ENCODE assay signal across 10 mouse cellular contexts in genomic region chr9:119483554-119484353, GRCm38 (mm10). TPM values are rescaled to one million over a fixed set of nuclear protein-coding genes. Genes with fewer than 3 reads are reported as not detected.
DNase-seq lines count a peak whose midpoint lies in the region; ATAC-seq and TF ChIP-seq lines count a peak whose summit lies in the region.
"Had no signal": no experiment of that assay in that cellular context is flagged by ENCODE, and none has a peak within 500 bp of the region (broad histone marks: within the 10 kb centered on the region; RNA-seq: fewer than 3 reads in every experiment).

No protein-coding gene starts in this region.

- H3K9me3 ChIP-seq in forebrain, embryonic 16.5 days (ENCODE audit: control insufficient read depth, low read length) = no peaks in the 10 kb centered on the region
- H3K9me3 ChIP-seq in hindbrain, postnatal 0 days (ENCODE audit: low read length) = no peaks in the 10 kb centered on the region
- H3K9me3 ChIP-seq: heart, embryonic 15.5 days; liver, embryonic 13.5 days had no signal

- no peaks in the 10 kb centered on the region for H3K27me3 ChIP-seq in forebrain, embryonic 16.5 days (replicated peaks; ENCODE audit: control insufficient read depth, insufficient read depth, low read length)
- H3K27me3 ChIP-seq in hindbrain, postnatal 0 days (ENCODE audit: insufficient read depth, low read length) = no peaks in the 10 kb centered on the region
- H3K27me3 ChIP-seq: liver, embryonic 13.5 days had no signal

- DNase-seq in cerebellum, adult 18-20 months = peak; percentile 17 to 18
- DNase-seq in cerebellum, adult 8-10 months = no peak
- peak; percentile 87 for DNase-seq in 3134 (ENCODE audit: extremely low read depth, insufficient read length, low spot score)
- DNase-seq in hindbrain, postnatal 0 days (ENCODE audit: low spot score) = peak; percentile 50
- DNase-seq in right cerebral cortex, postnatal 14 days = no peak
- no peak for DNase-seq in B cell, adult 2 months
- DNase-seq in retina, embryonic 14.5 days (ENCODE audit: low spot score) = no peak
- DNase-seq: liver, embryonic 13.5 days had no signal

- no peak overlapping the region for H3K4me3 ChIP-seq in forebrain, embryonic 16.5 days (replicated peaks; ENCODE audit: low read length)
- no peak overlapping the region for H3K4me3 ChIP-seq in hindbrain, postnatal 0 days (ENCODE audit: low read length)
- H3K4me3 ChIP-seq: heart, embryonic 15.5 days; liver, embryonic 13.5 days had no signal

- H3K9ac ChIP-seq in forebrain, embryonic 16.5 days (replicated peaks; ENCODE audit: low read depth, low read length) = no peak overlapping the region
- no peak overlapping the region for H3K9ac ChIP-seq in hindbrain, postnatal 0 days (replicated peaks; ENCODE audit: low read length)
- H3K9ac ChIP-seq: heart, embryonic 15.5 days; liver, embryonic 13.5 days had no signal

- peak; percentile 73; the same call in 1 of the 2 replicates for ATAC-seq in forebrain, embryonic 16.5 days
- ATAC-seq in hindbrain, postnatal 0 days = peak; percentile 72

- H3K36me3 ChIP-seq in forebrain, embryonic 16.5 days (ENCODE audit: control insufficient read depth, insufficient read depth) = no peaks in the 10 kb centered on the region
- no peaks in the 10 kb centered on the region for H3K36me3 ChIP-seq in hindbrain, postnatal 0 days (ENCODE audit: insufficient read depth, low read length)
- H3K36me3 ChIP-seq: liver, embryonic 13.5 days had no signal

- WGBS in forebrain, embryonic 16.5 days = 49% methylated on average over 23 of the region's 23 CpGs
- WGBS in hindbrain, postnatal 0 days = 35% methylated on average over 23 of the region's 23 CpGs

- no peak overlapping the region for H3K27ac ChIP-seq in forebrain, embryonic 16.5 days (ENCODE audit: low read length)
- H3K27ac ChIP-seq in hindbrain, postnatal 0 days = no peak overlapping the region
- H3K27ac ChIP-seq: heart, embryonic 15.5 days; liver, embryonic 13.5 days had no signal

- no peak for TF ChIP-seq CTCF in hindbrain, postnatal 0 days (IDR thresholded peaks at IDR 0.05; ENCODE audit: low read depth)

- no peak overlapping the region for H3K4me2 ChIP-seq in forebrain, embryonic 16.5 days (ENCODE audit: low read length)
- no peak overlapping the region for H3K4me2 ChIP-seq in hindbrain, postnatal 0 days (ENCODE audit: low read depth, low read length)
- H3K4me2 ChIP-seq: heart, embryonic 15.5 days; liver, embryonic 13.5 days had no signal

- H3K4me1 ChIP-seq in forebrain, embryonic 16.5 days (replicated peaks; ENCODE audit: control insufficient read depth, insufficient read depth, low read length) = peaks cover 10% of the 10 kb centered on the region
- H3K4me1 ChIP-seq in hindbrain, postnatal 0 days (ENCODE audit: insufficient read depth, low read length) = peaks cover 10% of the 10 kb centered on the region
- H3K4me1 ChIP-seq: liver, embryonic 13.5 days had no signal

RNA-seq across cellular contexts. Expression of gene Exog, which starts 39.0 kb away (rescaled TPM):
- polyA plus RNA-seq in forebrain, embryonic 16.5 days (2015; fragmentation: Nextera tagmentation; extraction: Ambion mirVana) = 60.7 and 66.1 TPM in 2 replicates
- 16.6 and 19.4 TPM in 2 replicates for total RNA-seq in hindbrain, postnatal 0 days (2014; rRNA removed)
- 30.1 and 30.6 TPM in 2 replicates for polyA plus RNA-seq in hindbrain, postnatal 0 days (2015; fragmentation: Nextera tagmentation; extraction: Ambion mirVana)

Comparison
In these comparisons a context has a peak if more than half of its experiments do, and no peak if none do; other contexts are left out.
1. DNase-seq: peak in cerebellum, adult 18-20 months (2 of 2), 3134 (single experiment) and hindbrain, postnatal 0 days (single experiment); none in cerebellum, adult 8-10 months (single experiment), right cerebral cortex, postnatal 14 days (single experiment), B cell, adult 2 months (0 of 2) and retina, embryonic 14.5 days (single experiment).